Mouse (Mus musculus) megakaryocyte, embryonic 14.5 days (primary cell): ENCODE measurements at regions not wholly inside any gene's neighbourhood (a gene's known extent, or its start where the extent isn't known, plus 50 kb on each side); places are given as distances from the start of the nearest gene placed in this dataset.

Source experiments
- FLI1 ChIP-seq: IDR thresholded peaks from 2 replicates; pipeline ENCODE4 v1.6.1; 2012; ENCODE audit warnings: low read length, inconsistent platforms, mixed read lengths
- GATA1 ChIP-seq: IDR thresholded peaks from 3 replicates; pipeline ENCODE4 v1.6.1; 2012; ENCODE audit warnings: mixed read lengths, low read length, inconsistent platforms, borderline replicate concordance

GRCm38 (mm10) chr2:128270377-128271129 lies 144.7 kb downstream of the Bcl2l11 start:
- TF ChIP-seq GATA1 (no peak), FLI1 (no peak)
